Mouse (Mus musculus) ovary, adult 18-20 months (tissue): ENCODE data around the gene Col28a1.
"Not testable (repeated sequence)": the region's sequence is repeated elsewhere in the genome, so short reads cannot be mapped to it uniquely, and the experiment has no call there.

ENCODE experiments used
- DNase-seq: peaks from one replicate; pipeline ENCODE4 v3.0.0; 2022; ENCODE audit warnings: low spot score, mixed read lengths

Col28a1 gene

GRCm38 (mm10) chr6:8023527-8023926 is 168.9 kb downstream of the Col28a1 start:
- no peak for DNase-seq

DNA sequence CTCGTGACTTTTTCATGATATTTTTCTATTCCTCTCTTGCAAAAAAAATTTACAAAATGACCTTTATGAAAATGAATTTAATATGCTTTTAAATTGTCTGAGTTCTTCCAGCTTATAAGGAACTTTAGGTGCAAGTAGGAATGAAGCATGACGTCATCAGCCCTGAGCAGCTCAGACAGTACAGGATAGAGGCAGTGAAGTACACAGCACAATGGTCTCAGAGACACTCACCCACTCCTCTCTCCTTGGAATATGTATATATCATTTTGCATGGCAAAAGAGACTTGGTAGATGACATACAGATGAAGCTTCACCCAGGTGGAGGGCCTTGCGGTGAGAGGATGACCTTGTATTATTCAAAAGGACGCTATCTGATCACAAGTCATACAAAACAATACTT is 197.7 kb downstream of the Col28a1 start:
- DNase-seq: no peak

DNA sequence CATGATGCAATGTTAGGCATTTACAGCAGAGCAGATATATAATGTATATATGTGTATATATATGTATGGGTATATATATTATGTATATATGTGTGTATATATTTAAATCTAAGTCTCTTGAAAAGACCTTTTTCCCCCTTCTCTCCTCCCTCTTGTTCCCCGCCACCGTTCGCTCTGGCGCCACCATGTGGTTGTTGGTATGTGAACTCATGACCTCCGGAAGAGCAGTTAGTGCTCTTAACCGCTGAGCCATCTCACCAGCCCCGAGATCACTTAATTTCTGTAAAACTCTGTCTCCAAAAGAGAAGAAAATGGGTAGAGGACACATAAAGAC is 208.8 kb downstream of the Col28a1 start:
- no peak for DNase-seq

DNA sequence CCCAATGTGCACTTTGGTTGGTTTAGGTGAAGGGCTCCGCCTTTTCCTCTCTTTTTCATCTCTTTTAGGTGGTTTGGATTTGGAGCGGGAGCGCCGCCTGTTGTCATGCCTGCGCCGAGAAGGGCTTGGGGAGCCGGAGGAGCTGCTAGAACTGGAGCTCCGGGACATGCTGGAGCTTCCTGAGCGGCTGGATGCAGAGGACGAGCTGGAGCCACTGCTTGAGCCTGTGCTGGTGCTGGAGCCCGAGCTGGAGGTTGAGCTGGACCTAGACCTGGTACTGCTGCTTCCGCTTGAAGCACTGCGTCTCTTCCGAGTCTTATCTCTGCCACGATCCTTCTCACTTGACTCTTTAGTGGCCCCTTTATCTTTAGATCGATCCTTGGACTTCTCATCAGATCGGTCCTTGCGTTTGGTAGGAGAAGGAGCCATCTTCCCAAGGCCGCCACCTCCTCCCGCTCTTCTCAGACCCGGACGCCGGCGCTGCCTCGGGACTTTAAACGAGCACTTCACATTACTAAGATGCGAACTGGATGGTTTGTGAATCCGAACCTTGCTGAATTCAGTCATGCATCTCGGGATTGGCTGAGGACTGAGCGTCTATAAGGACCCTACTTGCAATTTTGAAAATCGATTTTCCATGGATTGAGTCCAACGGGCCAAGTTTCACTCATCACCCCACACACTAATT is 209.3 kb downstream of the Col28a1 start:
- not testable (repeated sequence) for DNase-seq

GRCm38 (mm10) chr6:7971020-7971760 is 221.2 kb downstream of the Col28a1 start:
- DNase-seq: no peak

DNA sequence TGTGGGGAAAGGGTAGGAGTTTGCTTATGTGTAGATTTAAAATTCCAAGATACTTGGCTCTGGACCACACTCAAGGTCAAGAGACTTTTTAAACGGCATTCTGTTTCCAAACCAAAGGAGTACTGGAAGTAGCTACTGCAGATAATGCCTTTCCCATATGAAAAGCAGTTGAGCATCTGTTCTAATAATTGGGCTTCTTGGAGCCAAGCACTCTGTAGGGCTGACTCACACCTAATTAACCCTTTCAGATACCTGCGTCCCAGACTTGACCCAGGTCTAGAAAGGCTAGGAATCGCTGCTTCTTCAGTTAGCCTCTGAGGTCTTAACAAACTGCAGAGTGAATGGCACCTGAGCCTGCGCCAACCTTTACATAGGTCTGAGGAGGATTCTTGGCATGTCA is 223.0 kb downstream of the Col28a1 start:
- no peak for DNase-seq

DNA sequence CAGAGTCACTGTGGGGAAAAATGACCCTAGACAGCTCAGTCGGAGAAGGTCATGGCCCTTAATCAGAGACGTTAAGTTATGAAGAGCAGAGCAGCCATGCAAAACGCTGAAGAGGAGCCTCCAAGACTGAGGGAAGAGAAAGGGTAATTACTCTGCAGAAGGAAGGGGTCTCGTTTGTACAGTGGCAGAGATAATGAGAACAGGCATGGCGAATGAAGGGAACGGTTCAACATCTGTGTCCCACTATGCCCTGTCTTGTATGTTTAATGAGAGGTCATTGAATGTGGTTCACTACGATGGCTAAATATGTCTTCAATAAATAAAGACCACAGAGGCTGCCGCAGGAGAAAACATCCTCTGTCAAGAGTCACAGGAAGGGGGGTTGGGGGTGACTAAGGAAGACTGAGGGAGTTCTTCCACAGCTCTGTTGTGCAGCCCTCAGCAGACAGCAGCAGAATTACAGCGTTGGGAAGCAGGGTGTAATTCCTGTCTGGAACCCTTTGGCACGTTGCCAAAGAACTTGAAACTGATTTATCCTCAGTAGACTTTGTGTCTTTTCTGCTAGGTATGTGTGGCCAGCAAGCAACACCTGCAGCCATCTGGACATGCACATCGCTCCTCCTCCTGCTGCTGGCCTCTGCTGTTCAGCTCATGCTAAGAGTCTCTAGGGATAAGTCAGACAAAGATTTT is 226.4 kb downstream of the Col28a1 start:
- no peak for DNase-seq

DNA sequence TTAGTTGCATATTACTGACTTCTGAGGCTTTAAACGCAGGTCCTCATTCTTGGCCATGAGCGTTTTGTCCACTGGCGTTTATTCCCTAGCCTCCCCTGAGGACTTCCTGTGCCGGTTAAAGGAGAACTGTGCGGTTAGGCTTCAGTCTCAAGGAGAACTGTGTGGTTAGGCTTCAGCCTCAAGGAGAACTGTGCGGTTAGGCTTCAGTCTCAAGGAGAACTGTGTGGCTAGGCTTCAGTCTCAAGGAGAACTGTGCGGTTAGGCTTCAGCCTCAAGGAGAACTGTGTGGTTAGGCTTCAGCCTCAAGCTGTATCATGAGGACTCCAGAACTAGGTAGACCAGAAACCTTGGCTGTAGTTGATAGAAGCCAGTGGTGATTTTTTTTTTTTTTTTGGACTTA is 229.7 kb downstream of the Col28a1 start:
- DNase-seq: no peak

DNA sequence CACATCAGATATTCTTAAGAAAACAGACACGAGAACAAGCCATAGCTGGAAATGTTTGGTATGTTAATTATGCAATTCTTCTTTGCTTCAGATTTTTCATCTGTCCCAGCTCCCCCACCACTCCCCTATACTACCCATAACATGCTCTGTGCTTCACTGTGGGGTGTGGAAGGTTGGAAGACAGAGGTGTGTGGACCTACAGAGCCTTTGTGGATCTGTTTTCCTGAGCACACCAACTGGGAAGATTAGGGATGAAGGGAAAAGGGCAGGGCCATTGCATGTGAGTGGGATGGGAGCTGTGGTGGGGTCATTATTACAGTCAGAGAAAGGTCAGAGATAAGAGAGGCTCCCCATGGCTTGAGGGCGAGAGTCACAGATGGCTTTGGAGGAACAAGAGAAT is 240.2 kb downstream of the Col28a1 start:
- DNase-seq: no peak

GRCm38 (mm10) chr6:7951778-7952177 is 240.6 kb downstream of the Col28a1 start:
- DNase-seq: no peak
